Mouse (Mus musculus): Measurements from ENCODE around the gene Ocrl. TPM values are rescaled to one million over a fixed set of nuclear protein-coding genes. Genes with fewer than 3 reads are reported as not detected.

Ocrl gene
- 26.6 and 26.7 TPM in 2 replicates for polyA plus RNA-seq (2016; fragmentation: Nextera tagmentation; extraction: Ambion mirVana)

DNA sequence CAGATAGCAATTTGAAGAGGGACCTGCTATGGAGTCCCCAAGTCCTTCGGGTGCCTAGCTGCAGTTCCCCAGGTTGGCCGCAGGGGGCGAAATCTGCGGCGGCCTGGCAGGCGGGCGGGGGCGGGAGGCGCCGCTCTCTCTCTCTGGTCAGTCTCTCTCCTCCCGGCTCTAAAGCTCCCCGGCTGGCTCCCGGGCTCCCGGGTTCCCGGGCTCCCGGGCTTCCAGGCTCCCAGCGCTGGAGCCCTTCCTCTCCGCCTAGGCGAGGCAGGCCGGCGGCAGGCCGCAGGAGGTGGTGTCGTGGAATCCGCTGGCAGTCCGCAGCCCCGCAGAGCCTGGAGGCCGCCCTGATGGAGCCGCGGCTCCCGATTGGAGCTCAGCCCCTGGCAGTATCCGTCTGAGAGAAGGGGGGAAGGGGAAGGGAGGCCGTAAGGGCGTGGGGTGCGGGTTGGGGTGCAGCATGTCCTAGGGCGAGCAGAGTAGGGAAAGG, at the start of gene Ocrl:
Ocrl (plus strand) TSS at position 82 of the 487 bp plus-strand sequence.
- Histone ChIP-seq H3K4me2 (replicated peaks) (peak within 1 kb of the TSS; percentile 56), H3K27me3 (no peaks in the 10 kb centered on the region), H3K9me3 (no peaks in the 10 kb centered on the region), H3K4me1 (peaks cover 4% of the 10 kb centered on the region; the same call in 1 of the 2 replicates), H3K9ac (replicated peaks) (peak within 1 kb of the TSS; percentile 70), H3K36me3 (no peaks in the 10 kb centered on the region), H3K27ac (replicated peaks) (peak within 1 kb of the TSS; percentile 73), H3K4me3 (peak within 1 kb of the TSS; percentile 67)
- ATAC-seq (ENCODE audit: low FRiP score, low read depth), result peak; percentile 93
- WGBS, result 19% methylated on average over 19 of the region's 35 CpGs

- H3K27me3 ChIP-seq, result no peaks in the 10 kb centered on the region
These were observed 32.1 kb upstream of the Ocrl start for GRCm38 (mm10) chrX:47880052-47880451.

GRCm38 (mm10) chrX:47882813-47883212, 29.4 kb upstream of the Ocrl start:
- Histone ChIP-seq H3K9ac (replicated peaks) (no peak overlapping the region), H3K36me3 (no peaks in the 10 kb centered on the region), H3K4me1 (no peaks in the 10 kb centered on the region), H3K27ac (replicated peaks) (no peak overlapping the region), H3K9me3 (no peaks in the 10 kb centered on the region), H3K27me3 (no peaks in the 10 kb centered on the region), H3K4me3 (no peak overlapping the region), H3K4me2 (replicated peaks) (no peak overlapping the region)
- ATAC-seq (ENCODE audit: low FRiP score, low read depth), result no peak
- WGBS, result 74% methylated on average over 6 of the region's 6 CpGs

More at GRCm38 (mm10) chrX:47880052-47880451, 32.1 kb upstream of the Ocrl start:
- Histone ChIP-seq H3K27ac (replicated peaks) (no peak overlapping the region), H3K4me2 (replicated peaks) (no peak overlapping the region), H3K9me3 (no peaks in the 10 kb centered on the region), H3K4me3 (no peak overlapping the region), H3K9ac (replicated peaks) (no peak overlapping the region), H3K36me3 (no peaks in the 10 kb centered on the region), H3K4me1 (no peaks in the 10 kb centered on the region)
- no peak for ATAC-seq (ENCODE audit: low FRiP score, low read depth)
- WGBS, result 70% methylated on average over 2 of the region's 2 CpGs

GRCm38 (mm10) chrX:47887401-47887800, 24.8 kb upstream of the Ocrl start:
- Histone ChIP-seq H3K4me3 (no peak overlapping the region), H3K36me3 (no peaks in the 10 kb centered on the region), H3K27ac (replicated peaks) (no peak overlapping the region), H3K27me3 (no peaks in the 10 kb centered on the region), H3K4me2 (replicated peaks) (no peak overlapping the region), H3K9me3 (no peaks in the 10 kb centered on the region), H3K4me1 (no peaks in the 10 kb centered on the region), H3K9ac (replicated peaks) (no peak overlapping the region)
- ATAC-seq (ENCODE audit: low FRiP score, low read depth), result no peak
- WGBS, result 87% methylated on average over 2 of the region's 2 CpGs

- no peaks in the 10 kb centered on the region for H3K4me1 ChIP-seq
- 9% methylated on average over 7 of the region's 12 CpGs for WGBS
- no peaks in the 10 kb centered on the region for H3K27me3 ChIP-seq
- H3K9ac ChIP-seq (replicated peaks), result peak overlapping the region; percentile 62
- ATAC-seq (ENCODE audit: low FRiP score, low read depth), result peak; percentile 62
- peak overlapping the region; percentile 70 for H3K27ac ChIP-seq (replicated peaks)
- H3K36me3 ChIP-seq, result no peaks in the 10 kb centered on the region
- peak overlapping the region; percentile 54 for H3K4me2 ChIP-seq (replicated peaks)
- H3K9me3 ChIP-seq, result no peaks in the 10 kb centered on the region
- H3K4me3 ChIP-seq, result peak overlapping the region; percentile 59
These were observed 20.8 kb upstream of the Ocrl start for GRCm38 (mm10) chrX:47891243-47891906.

- 27% methylated on average over 23 of the region's 36 CpGs for WGBS
- H3K9me3 ChIP-seq, result no peaks in the 10 kb centered on the region
- H3K9ac ChIP-seq (replicated peaks), result peak overlapping the region; percentile 62
- ATAC-seq (ENCODE audit: low FRiP score, low read depth), result peak; percentile 87
- H3K27ac ChIP-seq (replicated peaks), result peak overlapping the region; percentile 70
- H3K4me1 ChIP-seq, result no peaks in the 10 kb centered on the region
- no peaks in the 10 kb centered on the region for H3K36me3 ChIP-seq
- peak overlapping the region; percentile 54 for H3K4me2 ChIP-seq (replicated peaks)
- H3K27me3 ChIP-seq, result no peaks in the 10 kb centered on the region
- peak overlapping the region; percentile 59 for H3K4me3 ChIP-seq
These were observed 20.2 kb upstream of the Ocrl start for GRCm38 (mm10) chrX:47891907-47892430.

GRCm38 (mm10) chrX:47892431-47893024, 19.7 kb upstream of the Ocrl start, which contains the start of gene Smarca1:
TSS of gene Smarca1 (minus strand) at chrX:47892974.
- Histone ChIP-seq H3K4me1 (no peaks in the 10 kb centered on the region), H3K4me2 (replicated peaks) (peak within 1 kb of the TSS; percentile 54), H3K27me3 (no peaks in the 10 kb centered on the region), H3K27ac (replicated peaks) (peak within 1 kb of the TSS; percentile 70), H3K9me3 (no peaks in the 10 kb centered on the region), H3K36me3 (no peaks in the 10 kb centered on the region), H3K4me3 (peak within 1 kb of the TSS; percentile 59), H3K9ac (replicated peaks) (peak within 1 kb of the TSS; percentile 62)
- WGBS, result 34% methylated on average over 12 of the region's 17 CpGs
- no peak; the same call in none of the 2 replicates for ATAC-seq (ENCODE audit: low FRiP score, low read depth)

DNA sequence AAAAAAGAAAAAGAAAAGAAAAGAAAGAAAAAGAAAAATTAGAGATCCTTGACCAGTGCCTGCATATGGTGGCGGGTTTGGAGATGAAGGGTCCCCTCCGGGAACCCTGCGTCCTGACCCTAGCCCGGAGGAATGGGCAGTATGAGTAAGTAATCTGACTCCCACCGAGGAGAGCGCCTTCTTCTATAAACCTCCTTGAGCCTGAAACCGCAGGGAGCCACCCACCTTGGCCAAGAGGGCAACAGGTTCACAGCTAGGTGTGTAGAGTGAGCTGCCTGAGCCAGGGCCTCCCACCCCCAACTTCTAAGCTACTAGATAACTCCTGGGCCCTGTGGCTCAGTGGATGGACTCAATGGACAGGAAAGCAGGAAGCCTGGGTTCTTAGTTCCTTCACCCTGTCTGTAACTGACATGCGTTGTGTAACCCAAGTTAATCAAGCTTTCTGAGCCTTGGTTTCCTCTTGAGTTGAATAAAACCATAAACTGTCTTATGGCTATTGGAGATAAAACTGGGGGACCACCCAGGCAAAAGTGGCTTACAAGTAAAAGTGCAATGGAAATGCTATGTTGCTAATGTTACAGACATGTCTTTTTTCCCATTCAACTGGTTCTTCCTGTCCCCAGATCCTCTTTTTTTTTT, 836 bp downstream of the Ocrl start:
- Histone ChIP-seq H3K27ac (replicated peaks) (no peak overlapping the region), H3K4me3 (peak overlapping the region; percentile 67), H3K9ac (replicated peaks) (0 out of 2 replicates have a peak overlapping the region, but pooled peaks have one; percentile 15), H3K27me3 (no peaks in the 10 kb centered on the region), H3K36me3 (no peaks in the 10 kb centered on the region), H3K4me1 (peaks cover 4% of the 10 kb centered on the region; the same call in 1 of the 2 replicates), H3K9me3 (no peaks in the 10 kb centered on the region), H3K4me2 (replicated peaks) (peak overlapping the region; percentile 56)
- peak; percentile 39; the same call in 1 of the 2 replicates for ATAC-seq (ENCODE audit: low FRiP score, low read depth)
- 14% methylated on average over 8 of the region's 8 CpGs for WGBS

DNA sequence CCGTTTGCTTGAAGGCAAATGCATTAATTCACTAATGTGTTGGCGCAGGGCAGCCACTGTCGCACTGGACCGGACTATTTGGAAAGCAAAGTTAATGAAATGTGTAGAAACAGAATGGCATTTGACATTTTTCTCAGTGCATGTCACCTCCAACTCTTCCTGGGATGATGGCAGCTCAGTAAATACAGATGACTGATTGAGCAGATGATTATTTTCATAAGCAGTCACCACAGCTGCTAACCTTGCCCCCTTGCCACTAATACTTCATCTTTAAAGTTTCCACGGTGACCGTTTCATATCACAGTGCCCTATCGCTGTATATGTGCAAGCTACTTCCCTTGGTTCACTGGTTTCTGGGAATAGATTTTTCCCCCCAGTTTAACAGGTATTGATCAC, 1.4 kb downstream of the Ocrl start:
- Histone ChIP-seq H3K4me3 (no peak overlapping the region), H3K4me2 (replicated peaks) (peak overlapping the region; percentile 56; the same call in 1 of the 2 replicates)
- 76% methylated on average over 7 of the region's 7 CpGs for WGBS

DNA sequence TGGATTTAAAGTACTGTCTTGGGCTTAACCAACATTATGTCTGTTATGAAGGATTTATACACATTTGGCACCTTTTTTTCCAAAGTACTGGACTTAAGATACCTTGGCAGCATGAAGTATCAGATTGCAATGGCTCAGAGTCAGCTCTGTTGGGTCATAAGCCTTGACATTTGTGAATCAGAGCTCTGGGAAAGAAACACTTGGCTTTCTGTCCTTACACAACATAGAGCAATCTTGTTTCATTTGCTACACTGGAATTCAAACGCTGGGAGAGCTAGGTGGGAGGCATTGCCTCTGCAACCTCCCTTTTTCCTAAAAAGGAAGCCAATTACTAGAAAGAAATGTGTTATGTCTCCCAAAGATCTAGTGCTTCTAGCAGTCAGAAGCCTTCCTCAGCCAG, 4.6 kb downstream of the Ocrl start:
- no peaks in the 10 kb centered on the region for H3K9me3 ChIP-seq
- peaks cover 4% of the 10 kb centered on the region; the same call in 1 of the 2 replicates for H3K4me1 ChIP-seq
- no peaks in the 10 kb centered on the region for H3K36me3 ChIP-seq
- no peak for ATAC-seq (ENCODE audit: low FRiP score, low read depth)
- no peaks in the 10 kb centered on the region for H3K27me3 ChIP-seq
- H3K4me2 ChIP-seq (replicated peaks), result no peak overlapping the region
- no peak overlapping the region for H3K4me3 ChIP-seq
- 77% methylated on average over 1 of the region's 1 CpGs for WGBS
- H3K27ac ChIP-seq (replicated peaks), result no peak overlapping the region
- no peak overlapping the region for H3K9ac ChIP-seq (replicated peaks)

More for the DNA sequence above, 1.4 kb downstream of the Ocrl start:
- peaks cover 4% of the 10 kb centered on the region; the same call in 1 of the 2 replicates for H3K4me1 ChIP-seq
- no peak for ATAC-seq (ENCODE audit: low FRiP score, low read depth)
- H3K9me3 ChIP-seq, result no peaks in the 10 kb centered on the region
- no peak overlapping the region for H3K27ac ChIP-seq (replicated peaks)
- no peaks in the 10 kb centered on the region for H3K36me3 ChIP-seq
- H3K9ac ChIP-seq (replicated peaks), result no peak overlapping the region
- H3K27me3 ChIP-seq, result no peaks in the 10 kb centered on the region

DNA sequence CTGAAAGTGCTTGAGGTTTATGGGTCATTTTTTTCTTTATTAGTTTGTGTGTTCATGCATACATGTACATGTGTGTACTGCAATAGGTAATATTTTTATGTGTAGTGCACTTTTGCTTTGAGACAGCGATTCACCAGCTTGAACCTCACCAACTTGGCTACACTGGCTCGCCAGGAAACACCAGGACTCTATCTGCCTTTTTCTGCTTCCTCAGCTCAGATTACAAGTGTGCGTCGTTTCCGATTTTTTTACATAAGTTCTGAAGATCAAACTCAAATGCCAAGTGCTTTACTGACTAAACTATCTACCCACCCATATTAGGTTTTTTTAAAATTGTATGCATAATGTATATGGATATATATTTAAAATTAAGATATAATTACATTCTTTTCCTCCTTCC, 8.4 kb downstream of the Ocrl start:
- Histone ChIP-seq H3K27me3 (no peaks in the 10 kb centered on the region), H3K27ac (replicated peaks) (no peak overlapping the region), H3K4me1 (no peaks in the 10 kb centered on the region), H3K9ac (replicated peaks) (no peak overlapping the region), H3K36me3 (no peaks in the 10 kb centered on the region), H3K4me2 (replicated peaks) (no peak overlapping the region), H3K9me3 (no peaks in the 10 kb centered on the region), H3K4me3 (no peak overlapping the region)
- ATAC-seq (ENCODE audit: low FRiP score, low read depth), result no peak
- WGBS, result 86% methylated on average over 5 of the region's 5 CpGs

Measured in midbrain, embryonic 12.5 days (tissue).